Mouse (Mus musculus): ENCODE results near the gene Spata2. TPM values are rescaled to one million over a fixed set of nuclear protein-coding genes. Genes with fewer than 3 reads are reported as not detected.

The Spata2 gene
- 41.8 and 67.7 TPM in 2 replicates for polyA plus RNA-seq (2012; rRNA removed)

- under 1% methylated on average over 63 of the region's 63 CpGs for WGBS
- DNase-seq (ENCODE audit: low read depth, low spot score), result no peak
These were observed at the start of gene Spata2 for GRCm38 (mm10) chr2:167492713-167493636. Spata2 (minus strand) TSS chr2:167492887.

GRCm38 (mm10) chr2:167542361-167542760, 49.7 kb upstream of the Spata2 start:
- 73% methylated on average over 4 of the region's 4 CpGs for WGBS
- DNase-seq (ENCODE audit: low read depth, low spot score), result no peak

DNA sequence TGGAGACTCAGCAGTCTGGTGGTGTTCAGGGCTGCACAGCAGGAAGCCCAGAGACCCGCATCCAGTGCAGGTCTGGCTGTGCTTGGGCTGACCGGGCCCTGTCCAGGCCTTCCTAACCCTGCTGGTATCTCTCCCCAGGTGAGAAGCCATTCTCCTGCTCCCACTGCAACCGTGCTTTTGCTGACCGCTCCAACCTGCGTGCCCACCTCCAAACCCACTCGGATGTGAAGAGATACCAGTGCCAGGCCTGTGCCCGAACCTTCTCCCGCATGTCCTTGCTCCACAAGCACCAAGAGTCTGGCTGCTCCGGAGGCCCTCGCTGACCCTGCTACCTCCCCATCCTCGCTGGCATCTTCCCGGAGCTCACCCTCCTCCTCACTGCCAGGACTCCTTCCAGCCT, 49.1 kb upstream of the Spata2 start:
- 88% methylated on average over 12 of the region's 12 CpGs for WGBS
- DNase-seq (ENCODE audit: low read depth, low spot score), result no peak

DNA sequence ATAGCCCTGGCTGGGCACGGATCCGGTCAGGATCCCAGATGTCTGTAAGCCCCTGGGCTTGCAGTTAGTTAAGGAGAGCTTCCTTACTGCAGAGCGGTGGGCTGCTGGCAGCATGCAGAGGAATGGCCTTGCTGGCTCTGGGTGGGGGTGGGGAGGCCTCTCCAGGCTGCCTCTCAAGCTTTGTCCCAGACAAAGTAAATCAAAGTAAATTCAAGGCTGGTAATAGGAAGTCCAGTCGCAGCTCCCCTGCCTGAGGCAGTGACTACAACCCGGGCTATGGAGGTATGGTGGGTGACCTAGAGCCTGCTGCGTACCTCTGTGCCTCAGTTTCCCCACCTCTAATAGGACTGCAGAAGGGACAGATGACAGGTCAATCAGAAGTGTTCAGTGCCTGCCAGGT, 48.6 kb upstream of the Spata2 start:
- no peak for DNase-seq (ENCODE audit: low read depth, low spot score)
- 60% methylated on average over 6 of the region's 6 CpGs for WGBS

- no peak for DNase-seq (ENCODE audit: low read depth, low spot score)
- WGBS, result 64% methylated on average over 12 of the region's 12 CpGs
These were observed 47.9 kb upstream of the Spata2 start for GRCm38 (mm10) chr2:167540477-167541110.

GRCm38 (mm10) chr2:167539536-167540476, 47.1 kb upstream of the Spata2 start:
- no peak for DNase-seq (ENCODE audit: low read depth, low spot score)
- WGBS, result 60% methylated on average over 14 of the region's 14 CpGs

DNA sequence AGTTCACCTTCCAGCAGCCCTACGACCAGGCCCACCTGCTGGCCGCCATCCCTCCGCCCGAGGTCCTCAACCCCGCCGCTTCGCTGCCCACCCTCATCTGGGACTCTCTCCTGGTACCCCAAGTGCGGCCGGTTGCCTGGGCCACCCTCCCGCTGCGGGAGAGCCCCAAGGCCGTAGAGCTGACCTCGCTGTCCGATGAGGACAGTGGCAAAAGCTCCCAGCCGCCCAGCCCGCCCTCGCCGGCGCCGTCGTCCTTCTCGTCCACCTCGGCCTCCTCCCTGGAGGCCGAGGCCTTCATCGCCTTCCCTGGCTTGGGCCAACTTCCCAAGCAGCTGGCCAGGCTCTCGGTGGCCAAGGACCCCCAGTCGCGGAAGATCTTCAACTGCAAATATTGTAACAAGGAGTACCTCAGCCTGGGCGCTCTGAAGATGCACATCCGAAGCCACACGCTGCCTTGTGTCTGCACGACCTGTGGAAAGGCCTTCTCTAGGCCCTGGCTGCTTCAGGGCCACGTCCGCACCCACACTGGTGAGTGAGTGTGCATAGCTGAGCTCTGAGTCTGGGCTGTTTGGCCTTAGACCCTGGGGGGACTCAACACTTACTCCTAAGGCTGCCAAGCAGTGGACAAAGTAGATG, 46.1 kb upstream of the Spata2 start:
- WGBS, result 64% methylated on average over 34 of the region's 34 CpGs
- DNase-seq (ENCODE audit: low read depth, low spot score), result no peak

DNA sequence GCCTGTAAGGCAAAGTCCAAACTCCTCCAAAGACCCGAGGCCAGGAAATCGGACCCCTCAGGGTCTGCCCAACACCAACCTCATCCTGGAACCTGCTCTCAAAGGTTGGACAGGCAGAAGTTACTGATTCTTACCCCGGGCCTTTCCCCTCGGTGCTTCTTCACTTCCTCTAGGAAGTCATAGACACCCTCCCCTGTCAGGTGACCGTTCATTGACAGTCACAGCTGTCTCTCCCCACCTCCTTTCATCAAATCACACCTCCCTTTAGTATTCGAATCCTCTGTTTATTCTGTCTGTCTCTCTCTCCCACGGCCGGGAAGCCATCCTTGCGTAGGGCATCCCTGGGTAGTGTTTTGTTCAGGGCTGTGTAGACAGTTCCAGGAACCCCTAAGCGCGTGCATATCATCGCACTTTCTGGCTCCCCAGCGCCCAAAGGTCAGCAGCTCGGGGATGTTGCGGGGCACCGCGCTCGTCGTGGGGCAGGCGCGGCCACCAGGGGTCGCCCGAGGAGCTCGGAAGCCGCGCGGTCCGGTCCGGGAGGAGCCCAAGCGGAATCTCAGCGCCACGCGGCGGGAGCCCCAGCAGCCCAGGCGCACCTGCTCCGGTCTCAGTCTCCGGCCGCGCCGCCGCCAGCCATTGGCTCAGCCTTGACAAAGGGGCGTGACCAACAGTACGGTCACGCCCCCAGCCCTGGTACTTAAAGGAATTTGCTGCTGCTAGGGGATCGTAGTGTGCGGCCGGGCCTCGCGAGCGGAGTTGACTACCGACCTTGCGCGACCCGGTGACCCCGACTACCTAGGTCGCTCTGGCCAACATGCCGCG, 45.0 kb upstream of the Spata2 start, which contains the start of gene Snai1:
Gene Snai1, plus strand, starts transcription at position 720 of the 822 bp plus-strand sequence.
- DNase-seq (ENCODE audit: low read depth, low spot score), result peak; percentile 64

GRCm38 (mm10) chr2:167536320-167536945, 43.7 kb upstream of the Spata2 start:
- DNase-seq (ENCODE audit: low read depth, low spot score), result peak; percentile 39

More for the DNA sequence above, 45.0 kb upstream of the Spata2 start, which contains the start of gene Snai1:
- WGBS, result under 1% methylated on average over 52 of the region's 58 CpGs

DNA sequence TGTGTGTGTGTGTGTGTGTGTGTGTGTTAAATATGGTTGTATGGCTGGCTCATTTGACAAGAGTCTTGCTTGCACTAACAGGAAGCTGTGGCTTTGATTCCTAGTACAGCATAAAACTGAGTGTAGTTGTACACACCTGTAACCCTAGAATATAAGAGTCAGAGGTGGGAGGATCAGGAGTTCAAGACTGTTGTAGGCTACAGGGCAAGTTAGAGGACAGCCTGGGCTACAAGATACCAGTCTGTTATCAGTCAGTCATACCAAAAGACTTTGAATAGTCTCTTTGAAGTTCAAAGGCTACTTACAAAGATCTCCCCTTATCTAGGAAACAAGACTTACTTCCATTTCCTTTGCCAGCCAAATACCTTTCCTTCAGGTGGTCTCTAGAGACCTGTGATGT, 41.2 kb upstream of the Spata2 start:
- DNase-seq (ENCODE audit: low read depth, low spot score), result no peak

More at GRCm38 (mm10) chr2:167536320-167536945, 43.7 kb upstream of the Spata2 start:
- WGBS, result 31% methylated on average over 10 of the region's 10 CpGs

DNA sequence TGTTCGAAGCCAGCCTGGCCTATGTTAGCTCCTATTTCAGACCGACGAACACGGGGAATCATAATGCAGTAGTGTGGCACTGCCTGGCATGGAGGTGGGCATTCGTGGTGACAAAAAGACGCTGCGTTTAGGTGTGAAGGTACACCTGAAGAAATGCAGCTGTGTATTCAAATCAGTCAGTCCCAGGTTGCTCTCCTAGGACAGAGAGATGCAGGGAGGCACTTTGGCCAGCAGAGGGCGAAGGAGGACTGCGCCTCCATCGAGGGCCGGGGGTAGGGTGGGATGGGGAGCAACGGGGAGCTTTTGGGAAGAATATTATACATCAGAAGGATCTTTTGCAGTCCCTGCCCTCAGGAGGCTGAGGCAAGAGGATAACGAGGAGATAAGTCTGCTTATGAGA, 39.4 kb upstream of the Spata2 start:
- DNase-seq (ENCODE audit: low read depth, low spot score), result no peak
- WGBS, result 22% methylated on average over 13 of the region's 13 CpGs

GRCm38 (mm10) chr2:167530536-167530935, 37.8 kb upstream of the Spata2 start:
- no peak for DNase-seq (ENCODE audit: low read depth, low spot score)
- WGBS, result 88% methylated on average over 4 of the region's 4 CpGs

DNA sequence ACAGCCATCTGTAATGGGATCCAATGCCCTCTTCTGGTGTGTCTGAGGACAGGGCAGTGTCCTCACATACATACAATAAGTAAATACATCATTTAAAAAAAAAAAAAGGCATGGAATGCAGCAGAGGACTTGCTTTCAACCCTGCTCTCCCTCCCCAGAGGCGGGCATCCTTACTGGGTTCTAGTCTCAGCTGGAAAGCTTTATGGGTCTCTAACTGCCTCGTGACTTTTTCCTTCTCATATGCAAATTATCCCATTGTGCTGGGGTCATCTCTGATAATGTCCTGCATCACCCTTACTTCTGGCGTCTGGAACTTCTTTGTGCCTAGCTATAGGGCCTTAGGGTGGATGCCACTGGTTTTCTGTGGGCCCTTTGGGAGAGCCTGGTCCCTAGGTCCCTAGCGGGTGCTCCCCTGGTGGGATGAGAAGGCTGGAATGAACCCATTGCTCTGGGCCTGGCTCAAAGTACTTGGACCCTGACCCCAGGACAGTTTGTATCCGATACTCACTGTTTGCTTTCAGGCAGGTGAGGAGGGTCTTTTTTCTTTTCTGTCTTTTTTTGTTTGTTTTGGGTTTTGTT, 37.3 kb upstream of the Spata2 start:
- 68% methylated on average over 5 of the region's 5 CpGs for WGBS
- no peak for DNase-seq (ENCODE audit: low read depth, low spot score)

GRCm38 (mm10) chr2:167528278-167528677, 35.6 kb upstream of the Spata2 start:
- 22% methylated on average over 5 of the region's 5 CpGs for WGBS
- no peak for DNase-seq (ENCODE audit: low read depth, low spot score)

DNA sequence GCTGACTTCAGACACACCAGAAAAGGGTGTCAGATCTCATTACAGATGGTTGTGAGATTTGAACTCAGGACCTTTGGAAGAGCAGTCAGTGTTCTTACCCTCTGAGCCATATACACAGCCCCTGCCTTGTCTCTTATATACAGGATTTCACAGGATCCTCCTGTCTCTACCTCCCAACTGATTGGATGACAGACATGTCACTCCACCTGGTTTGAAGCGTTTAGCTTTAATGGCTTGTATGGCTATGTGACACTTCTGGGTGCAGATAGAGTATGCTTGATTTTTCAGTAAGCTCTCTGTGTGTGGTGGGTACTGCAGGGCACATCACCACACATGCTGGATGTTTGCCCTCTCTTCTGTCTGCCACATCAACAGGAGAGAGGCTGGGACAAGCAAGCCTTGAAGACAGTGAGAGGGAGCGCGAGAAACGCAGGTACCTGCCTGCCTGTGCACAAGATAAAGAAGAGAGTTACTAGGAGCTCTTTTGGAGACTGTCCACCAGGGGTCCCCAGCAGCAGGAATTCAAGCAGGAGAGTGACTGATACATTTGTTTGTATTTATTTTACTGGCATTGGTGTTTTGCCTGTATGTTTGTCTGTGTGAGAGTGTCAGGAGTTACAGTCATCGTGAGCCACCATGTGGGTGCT, 27.0 kb upstream of the Spata2 start:
- DNase-seq (ENCODE audit: low read depth, low spot score), result no peak
- WGBS, result 86% methylated on average over 5 of the region's 5 CpGs

- WGBS, result 83% methylated on average over 5 of the region's 5 CpGs
These were observed 23.0 kb upstream of the Spata2 start for GRCm38 (mm10) chr2:167515688-167516087.

DNA sequence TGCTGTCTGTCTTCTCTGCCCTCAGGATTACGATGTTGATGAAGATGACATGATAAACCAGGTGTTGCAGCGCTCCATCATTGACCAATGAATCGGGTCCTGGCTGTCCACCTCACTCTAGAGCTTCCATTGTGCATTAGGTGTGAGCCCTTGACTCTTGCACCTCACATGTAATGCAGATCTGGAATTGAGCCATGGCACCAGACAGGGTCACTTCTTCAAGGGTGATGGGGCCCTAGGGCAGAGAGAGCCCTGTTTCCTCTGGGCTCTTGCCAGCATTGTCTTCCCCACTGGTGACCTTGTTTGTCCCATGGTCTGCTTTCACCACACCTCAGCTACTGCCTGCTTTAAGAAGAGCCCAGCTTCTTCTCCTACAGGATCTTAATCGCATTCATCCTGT, 22.0 kb upstream of the Spata2 start:
- 95% methylated on average over 4 of the region's 4 CpGs for WGBS
- DNase-seq (ENCODE audit: low read depth, low spot score), result no peak

More at GRCm38 (mm10) chr2:167515688-167516087, 23.0 kb upstream of the Spata2 start:
- DNase-seq (ENCODE audit: low read depth, low spot score), result no peak

All from large intestine, adult 2 months (tissue).